Mouse (Mus musculus): Measurements from ENCODE around the gene Vmn2r9. TPM values are rescaled to one million over a fixed set of nuclear protein-coding genes. Genes with fewer than 3 reads are reported as not detected.

The Vmn2r9 gene
- total RNA-seq (2023), result not detected

GRCm38 (mm10) chr5:108852501-108852900 is at the start of gene Vmn2r9:
Gene Vmn2r9 (minus strand): TSS chr5:108852601.

GRCm38 (mm10) chr5:108808750-108809149 is 43.7 kb downstream of the Vmn2r9 start, which contains the start of gene Vmn2r8:
Gene Vmn2r8 (minus strand): TSS chr5:108808850.

GRCm38 (mm10) chr5:108795263-108795662 is 57.1 kb downstream of the Vmn2r9 start, which contains the start of gene Tmed11:
Gene Tmed11 (minus strand): TSS chr5:108795363.

Other genes with a start within 250 kb of the Vmn2r9 start
- gene Gak, start 222.8 kb downstream of the Vmn2r9 start, total RNA-seq (2023), result 100 to 1,000 TPM; 135 to 139 TPM
- gene Tmem175, start 222.8 kb downstream of the Vmn2r9 start, total RNA-seq (2023), result 10 to 100 TPM; 19.3 to 20.5 TPM
- 10 to 100 TPM; 25.9 to 27.4 TPM for gene Idua, start 192.3 kb downstream of the Vmn2r9 start, total RNA-seq (2023)
- gene Dgkq, start 182.9 kb downstream of the Vmn2r9 start, total RNA-seq (2023), result 10 to 100 TPM; 18.2 to 26.4 TPM
- not detected for gene Slc26a1, start 177.0 kb downstream of the Vmn2r9 start, total RNA-seq (2023)
- gene Fgfrl1, start 160.2 kb downstream of the Vmn2r9 start, total RNA-seq (2023), result 1 to 10 TPM; 2.2 to 4.3 TPM
- not detected for gene Rnf212, start 77.6 kb downstream of the Vmn2r9 start, total RNA-seq (2023)
- gene Tmed11, start 57.2 kb downstream of the Vmn2r9 start, total RNA-seq (2023), result not detected
- gene Vmn2r8, start 43.8 kb downstream of the Vmn2r9 start, total RNA-seq (2023), result not detected
- gene Vmn2r10, start 153.9 kb upstream of the Vmn2r9 start, total RNA-seq (2023), result not detected
- not detected for gene Vmn2r11, start 207.0 kb upstream of the Vmn2r9 start, total RNA-seq (2023)
- gene Vmn2r12, start 245.3 kb upstream of the Vmn2r9 start, total RNA-seq (2023), result not detected

Measured in monocyte, adult 59 days (primary cell).